Mouse (Mus musculus) left cerebral cortex, postnatal 10 days (tissue): ENCODE measurements around the gene Zfp524. TPM values are rescaled to one million over a fixed set of nuclear protein-coding genes. Genes with fewer than 3 reads are reported as not detected.
A peak's percentile ranks its signal among the peaks of the same experiment; 100 is the strongest.
"Not testable (repeated sequence)": the region's sequence is repeated elsewhere in the genome, so short reads cannot be mapped to it uniquely, and the experiment has no call there.

Experiments used
- DNase-seq, 2 experiments: peaks; one replicate each; pipeline ENCODE4 v3.0.0; 2021 to 2022; ENCODE audit warnings: low spot score in 2 of 2, mixed read lengths in 1 of 2; ENCODE audit errors: extremely low spot score in 1 of 2
- intact Hi-C: fragments of 180-260 bp; cut with DNase I; formaldehyde crosslinking; loops from one replicate; pipeline ENCODE4 v1.15.1; 2025
- total RNA-seq, 2 experiments: library from RNA; stranded (reverse); gene quantifications; 2 replicates each; pipeline ENCODE4 v1.2.3; 2021

The Zfp524 gene
- 1 to 10 TPM; 4.0 to 4.4 TPM for total RNA-seq

DNA sequence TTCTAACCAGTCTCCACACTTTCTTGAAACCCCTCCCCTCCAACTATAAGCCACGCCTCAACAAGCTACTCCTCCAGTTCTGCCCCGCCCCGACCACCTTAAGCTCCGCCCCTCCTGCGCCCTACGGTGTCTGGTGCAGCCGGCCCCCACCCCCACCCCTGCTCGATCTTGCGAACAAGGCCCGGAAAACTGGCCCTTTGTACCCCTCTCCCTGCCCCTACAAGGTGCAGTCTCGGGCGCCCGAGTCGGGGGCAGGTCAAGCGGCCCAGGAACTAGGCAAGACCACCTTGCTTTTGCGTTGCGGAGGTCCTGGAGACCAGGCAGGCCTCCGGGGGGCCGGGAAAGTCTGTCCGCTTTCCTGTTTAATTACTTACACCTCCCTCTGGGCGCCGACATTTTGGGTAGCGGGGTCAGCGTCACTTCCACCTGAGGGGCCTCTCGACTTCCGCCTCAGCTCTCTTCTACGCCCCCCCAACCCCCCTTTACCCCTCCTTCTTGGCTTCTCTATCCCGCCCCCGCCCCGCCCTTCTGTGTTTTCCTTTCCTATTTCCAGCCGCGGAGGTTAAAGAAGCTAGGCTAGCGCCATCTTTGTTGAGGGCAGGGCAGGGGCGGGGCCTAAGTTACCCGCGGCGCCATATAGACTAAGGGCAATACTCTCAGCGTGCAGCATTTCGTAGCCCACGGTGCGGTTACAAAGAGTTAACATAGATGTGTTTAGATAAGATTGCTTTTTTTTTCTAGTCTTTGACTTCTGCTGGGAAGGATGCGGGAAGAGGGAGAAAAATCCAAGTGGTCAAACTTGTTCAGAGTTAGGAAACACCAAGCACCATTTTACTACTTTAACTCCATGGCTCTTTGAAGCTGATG lies at the start of gene Zfp524, which contains the start of gene Fiz1:
TSS of gene Zfp524 (plus strand) at position 165 of the 867 bp plus-strand sequence.
TSS of gene Fiz1 (minus strand) at position 447 of the 867 bp plus-strand sequence.
- intact Hi-C loops = no loop called here
- peak; percentile 96 for DNase-seq

DNA sequence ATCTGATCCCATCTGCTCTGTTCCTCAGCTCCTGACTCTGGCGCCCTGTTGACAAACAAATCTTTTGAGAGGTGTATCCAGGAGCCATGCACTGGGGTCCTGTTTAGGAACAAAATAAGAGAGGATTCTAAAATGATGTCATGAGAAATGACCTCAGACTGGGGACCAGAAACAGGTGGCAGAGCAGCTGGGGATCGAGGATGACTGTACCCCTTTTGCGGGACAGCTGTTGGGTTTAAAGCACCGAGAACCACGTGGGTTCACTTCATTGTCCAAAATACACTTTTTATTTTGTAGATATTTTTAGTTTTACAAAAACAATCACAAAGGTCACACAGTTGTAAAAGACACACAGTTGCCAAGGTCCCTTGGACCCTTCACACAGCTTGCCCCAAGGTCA lies 49.2 kb upstream of the Zfp524 start:
- no peak for DNase-seq
- intact Hi-C loops = no loop called here

DNA sequence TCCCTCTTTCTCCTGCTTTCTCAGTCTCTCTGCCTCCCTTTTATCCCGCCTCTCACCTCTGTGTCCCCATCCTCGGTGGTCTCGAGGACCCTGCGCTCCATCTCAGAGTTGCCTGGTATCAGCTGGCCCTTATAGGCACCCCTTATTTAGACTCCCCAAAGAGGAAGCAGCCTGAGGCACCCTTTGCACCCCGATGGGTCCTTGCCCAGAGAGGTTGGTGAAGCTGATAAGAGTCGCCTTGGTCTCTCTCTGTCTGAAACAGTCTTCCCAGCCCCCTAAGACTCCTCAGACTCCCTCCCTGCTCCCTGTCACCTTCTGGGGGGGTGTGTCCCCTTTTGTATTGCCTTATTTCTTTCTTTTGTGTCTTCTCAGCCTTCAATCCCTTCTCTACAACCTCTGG lies 43.1 kb upstream of the Zfp524 start, which contains the start of gene Sbk3:
TSS of gene Sbk3 (minus strand) at position 101 of the 400 bp plus-strand sequence.
- intact Hi-C loops = no loop called here
- no peak for DNase-seq

DNA sequence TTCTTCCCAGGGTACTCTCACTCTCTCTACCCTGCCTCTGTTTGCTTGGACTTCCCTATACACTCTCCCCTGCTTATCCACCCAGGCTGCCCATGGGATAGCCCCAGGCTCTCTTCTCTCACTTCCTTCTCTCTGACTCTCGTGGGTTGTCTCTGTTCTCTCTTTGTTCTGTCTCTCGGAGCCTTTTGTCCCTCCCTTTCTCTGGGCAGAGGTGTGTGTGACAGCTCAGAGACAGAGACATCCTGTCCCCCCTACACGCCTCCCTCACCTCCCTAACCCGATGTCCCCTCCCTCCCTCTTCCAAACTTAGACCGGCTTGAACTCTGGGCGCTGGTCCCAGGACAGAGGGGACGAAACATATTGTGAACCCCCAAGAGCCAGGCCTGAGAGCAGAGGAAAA lies 42.5 kb upstream of the Zfp524 start:
- no peak for DNase-seq
- intact Hi-C loops = no loop called here

GRCm38 (mm10) chr7:4972321-4973047 lies 41.7 kb upstream of the Zfp524 start:
- DNase-seq = no peak
- intact Hi-C loops = no loop called here

GRCm38 (mm10) chr7:4975455-4975854 lies 38.8 kb upstream of the Zfp524 start:
- intact Hi-C loops = no loop called here

DNA sequence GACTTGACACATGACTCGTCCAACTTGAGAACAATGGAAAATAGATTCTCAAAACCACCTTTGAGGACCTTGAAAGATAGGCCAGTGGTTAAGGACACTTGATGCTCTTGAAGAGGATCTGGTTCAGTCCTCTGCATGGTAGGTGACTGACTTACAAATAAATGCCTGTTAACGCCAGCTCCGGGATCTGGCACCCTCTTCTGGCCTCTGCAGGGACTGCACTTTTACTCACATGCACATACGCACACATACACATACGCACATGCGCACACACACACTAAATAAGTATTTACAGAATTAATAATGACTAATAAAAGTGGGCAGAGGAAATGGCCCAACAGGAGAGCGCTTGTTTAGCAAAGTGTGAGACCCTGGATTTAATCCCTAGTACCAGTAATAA lies 37.4 kb upstream of the Zfp524 start:
- no peak for DNase-seq
- intact Hi-C loops = no loop called here

More at GRCm38 (mm10) chr7:4975455-4975854, 38.8 kb upstream of the Zfp524 start:
- no peak for DNase-seq

GRCm38 (mm10) chr7:4988250-4988649 lies 26.0 kb upstream of the Zfp524 start:
- no peak for DNase-seq
- intact Hi-C loops = no loop called here

- intact Hi-C loops = no loop called here
- DNase-seq = no peak
Observed at GRCm38 (mm10) chr7:4993347-4993998, 20.7 kb upstream of the Zfp524 start.

DNA sequence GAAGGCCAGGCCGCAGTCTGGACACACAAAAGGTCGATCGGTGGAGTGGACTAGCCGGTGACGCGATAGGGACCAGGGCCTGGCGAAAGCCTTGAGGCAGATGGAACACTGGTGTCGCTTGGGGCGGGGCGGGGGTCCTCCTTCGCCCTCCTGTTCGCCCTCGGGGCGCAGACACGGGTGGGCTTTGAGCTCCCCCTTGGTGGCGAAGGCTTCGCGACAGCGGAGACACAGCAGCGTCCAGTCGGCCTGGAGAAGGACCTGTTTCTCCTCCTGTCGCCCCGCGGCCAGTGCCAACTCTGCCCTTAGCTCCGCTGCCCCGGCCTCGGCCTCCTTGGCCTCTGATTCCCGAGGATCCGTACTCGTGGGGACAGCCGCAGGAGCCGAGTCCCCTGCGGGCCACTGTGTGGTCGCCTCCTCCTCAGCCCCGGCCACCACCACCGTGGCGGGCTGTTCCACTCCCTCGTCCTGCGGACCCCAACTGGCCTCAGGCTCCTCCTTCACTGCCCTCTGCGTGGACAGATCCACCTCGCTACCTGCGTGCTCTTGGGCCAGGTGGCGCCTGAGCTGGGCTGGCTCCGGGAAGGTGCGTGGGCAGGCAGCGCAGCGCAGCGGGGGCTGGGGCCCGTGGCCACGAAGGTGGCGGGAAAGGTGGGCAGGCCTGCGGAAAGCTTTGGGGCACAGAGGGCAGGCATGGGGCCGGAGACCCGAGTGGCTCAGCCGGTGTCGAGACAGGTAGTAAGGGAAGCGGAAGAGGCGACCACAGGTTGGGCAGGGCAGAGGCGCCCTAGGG lies 20.0 kb upstream of the Zfp524 start:
- peak in 1 of 2 experiments; percentile 51 for DNase-seq
- intact Hi-C loops = no loop called here

DNA sequence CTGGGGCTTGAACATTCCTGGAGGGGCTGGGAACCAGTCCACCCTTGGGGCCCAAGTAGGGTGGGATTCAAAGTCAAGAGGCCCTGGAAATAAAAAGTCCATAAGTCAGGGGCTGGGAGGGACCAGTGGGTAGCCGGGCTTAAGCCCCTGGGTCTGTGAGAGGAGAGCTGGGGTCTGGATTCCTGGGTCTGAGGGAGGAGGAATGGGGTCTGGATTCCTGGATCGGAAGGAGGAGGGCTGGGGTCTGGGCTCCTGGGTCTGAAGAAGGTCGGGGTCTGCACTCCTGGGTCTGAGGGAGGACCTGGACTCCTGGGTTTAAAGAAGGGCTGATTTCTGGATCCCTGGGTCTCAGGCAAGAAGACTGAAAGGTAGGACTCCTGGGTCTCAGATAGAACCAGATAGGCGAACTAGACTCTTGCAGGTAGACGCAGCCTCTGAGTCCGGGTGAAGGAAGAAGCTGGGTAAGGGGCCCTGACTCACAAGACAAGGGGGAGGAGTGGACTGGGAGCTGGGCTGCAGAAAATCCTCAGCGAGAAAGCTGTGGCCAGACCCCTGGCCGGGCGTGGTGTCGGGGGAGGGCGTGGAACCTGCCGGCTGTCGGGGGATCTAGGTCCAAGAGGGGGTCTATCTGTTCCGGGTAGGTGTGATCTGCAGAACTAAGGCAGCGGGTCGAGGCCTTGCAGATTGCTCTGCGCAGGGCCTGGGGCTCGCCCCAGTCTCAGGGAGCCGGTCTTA lies 18.8 kb upstream of the Zfp524 start:
- intact Hi-C loops = no loop called here

GRCm38 (mm10) chr7:4996003-4996895 lies 18.0 kb upstream of the Zfp524 start, which contains the start of gene Zfp579:
TSS of gene Zfp579 (minus strand) at chr7:4996158.
- intact Hi-C loops = no loop called here
- peak; percentile 93 to 96 for DNase-seq

More for the DNA sequence above, 18.8 kb upstream of the Zfp524 start:
- DNase-seq = no peak

DNA sequence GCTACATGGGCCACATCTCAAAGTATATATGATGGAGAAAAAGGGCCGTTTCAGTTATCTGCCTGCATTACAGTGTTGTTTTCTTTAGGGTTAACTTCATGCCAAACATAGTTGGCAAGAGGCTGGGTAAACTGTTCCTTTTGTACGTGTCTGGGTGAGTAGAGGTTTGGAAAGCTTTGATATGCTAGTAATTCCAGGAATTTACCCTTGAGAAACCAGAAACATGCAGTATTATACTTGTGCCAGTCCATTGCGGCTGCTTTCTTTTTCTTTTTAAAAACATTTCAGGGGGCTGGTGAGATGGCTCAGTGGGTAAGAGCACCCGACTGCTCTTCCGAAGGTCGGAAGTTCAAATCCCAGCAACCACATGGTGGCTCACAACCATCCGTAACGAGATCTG lies 17.3 kb upstream of the Zfp524 start:
- DNase-seq = no peak
- intact Hi-C loops = no loop called here

- intact Hi-C loops = no loop called here
- DNase-seq = no peak
Observed at GRCm38 (mm10) chr7:4999876-5000275, 14.3 kb upstream of the Zfp524 start.

- DNase-seq, intact Hi-C loops: not testable (repeated sequence)
Observed at GRCm38 (mm10) chr7:5002876-5003275, 11.3 kb upstream of the Zfp524 start.

DNA sequence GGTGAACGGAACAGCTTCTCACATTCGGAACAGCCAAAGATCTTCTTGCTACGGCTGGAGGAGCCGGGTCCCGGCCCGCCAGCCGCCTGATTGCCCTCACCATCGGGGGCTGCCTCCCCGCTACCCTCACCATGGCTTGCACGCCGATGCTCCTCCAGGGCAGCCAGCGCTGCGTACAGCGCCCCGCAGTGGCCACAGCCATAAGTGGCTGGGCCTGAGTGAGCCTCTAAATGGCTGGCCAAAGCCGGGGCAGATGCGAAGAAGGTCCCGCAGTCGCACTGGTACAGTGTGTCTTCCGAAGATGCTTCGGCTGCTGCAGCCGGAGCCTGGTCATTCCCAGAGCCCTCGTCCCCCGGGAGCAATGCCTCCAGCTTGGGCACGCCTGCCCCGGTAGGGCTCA lies 6.0 kb upstream of the Zfp524 start:
- intact Hi-C loops = no loop called here
- DNase-seq = no peak
